Mouse (Mus musculus) forebrain, embryonic 16.5 days (tissue): ENCODE data around the gene Gsdma. TPM values are rescaled to one million over a fixed set of nuclear protein-coding genes. Genes with fewer than 3 reads are reported as not detected.

Experiments
- polyA plus RNA-seq: library from polyadenylated mRNA; unstranded; fragments of >200 nt; fragmentation: Nextera tagmentation; extraction: Ambion mirVana; gene quantifications from 2 replicates; pipeline ENCODE4 v1.2.1, GENCODE M21; 2015

The Gsdma gene
- polyA plus RNA-seq, 1 experiment from 2014 or later, result not detected

Other genes with a start within 250 kb of the Gsdma start
- 243 and 253 TPM in 2 replicates for gene Mien1, start 225.4 kb upstream of the Gsdma start, polyA plus RNA-seq
- gene Grb7, start 218.0 kb upstream of the Gsdma start, polyA plus RNA-seq, result 0.51 and 0.70 TPM in 2 replicates
- gene Ikzf3, start 118.3 kb upstream of the Gsdma start, polyA plus RNA-seq, result not detected in 2 replicates
- gene Zpbp2, start 113.3 kb upstream of the Gsdma start, polyA plus RNA-seq, result 0.25 TPM in 1 of 2 replicates, not detected in the other
- 122 and 127 TPM in 2 replicates for gene Ormdl3, start 77.0 kb upstream of the Gsdma start, polyA plus RNA-seq
- not detected in 2 replicates for gene Lrrc3c, start 66.1 kb upstream of the Gsdma start, polyA plus RNA-seq
- 0.61 and 1.0 TPM in 2 replicates for gene Gm12355, start 38.7 kb upstream of the Gsdma start, polyA plus RNA-seq
- gene Gsdma3, start 38.0 kb upstream of the Gsdma start, polyA plus RNA-seq, result not detected in 2 replicates
- gene Gsdma2, start 17.6 kb upstream of the Gsdma start, polyA plus RNA-seq, result not detected in 2 replicates
- 197 and 201 TPM in 2 replicates for gene Psmd3, start 18.2 kb downstream of the Gsdma start, polyA plus RNA-seq
- gene Csf3, start 36.9 kb downstream of the Gsdma start, polyA plus RNA-seq, result not detected in 2 replicates
- 88.8 and 93.7 TPM in 2 replicates for gene Med24, start 65.1 kb downstream of the Gsdma start, polyA plus RNA-seq
- gene Thra, start 76.3 kb downstream of the Gsdma start, polyA plus RNA-seq, result 177 and 182 TPM in 2 replicates
- gene Nr1d1, start 111.0 kb downstream of the Gsdma start, polyA plus RNA-seq, result 3.8 and 4.0 TPM in 2 replicates
- gene Msl1, start 131.2 kb downstream of the Gsdma start, polyA plus RNA-seq, result 27.7 and 32.0 TPM in 2 replicates
- 52.5 and 54.6 TPM in 2 replicates for gene Casc3, start 140.6 kb downstream of the Gsdma start, polyA plus RNA-seq
- 4.5 and 7.3 TPM in 2 replicates for gene Rapgefl1, start 172.4 kb downstream of the Gsdma start, polyA plus RNA-seq
- 4.6 and 5.1 TPM in 2 replicates for gene Wipf2, start 199.3 kb downstream of the Gsdma start, polyA plus RNA-seq
- gene Cdc6, start 243.4 kb downstream of the Gsdma start, polyA plus RNA-seq, result 10.3 and 10.9 TPM in 2 replicates